Mouse (Mus musculus): ENCODE measurements around the gene Whrn. TPM values are rescaled to one million over a fixed set of nuclear protein-coding genes. Genes with fewer than 3 reads are reported as not detected.

Gene Whrn
- polyA plus RNA-seq, 1 experiment from 2014 or later, result 4.2 TPM

DNA sequence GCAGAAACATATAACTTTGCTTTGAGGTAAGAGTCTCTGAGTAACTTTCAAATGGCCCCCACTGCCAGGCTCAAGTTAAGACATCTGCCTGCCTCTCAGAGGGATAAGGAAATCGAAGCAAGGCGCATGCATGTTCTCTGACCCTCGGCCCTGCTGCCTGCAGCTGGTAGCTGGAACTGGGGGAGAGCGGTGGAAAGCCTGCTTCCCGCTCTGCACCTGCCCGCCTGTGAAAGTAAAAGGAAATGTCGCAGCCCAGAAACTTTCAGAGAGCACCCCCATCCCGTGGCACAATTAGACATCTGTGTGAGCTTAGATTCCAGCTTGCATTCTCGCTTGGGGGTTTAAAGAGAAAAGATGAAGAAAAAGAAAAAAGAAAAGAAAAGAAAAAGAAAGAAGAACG is 6.1 kb downstream of the Whrn start:
- Histone ChIP-seq H3K27ac (replicated peaks) (no peak overlapping the region), H3K9me3 (no peaks in the 10 kb centered on the region), H3K27me3 (replicated peaks; ENCODE audit: low read depth, poor library complexity, severe bottlenecking) (peaks cover 24% of the 10 kb centered on the region), H3K36me3 (replicated peaks) (0 out of 2 replicates have a peak, but pooled peaks cover 7% of the 10 kb centered on the region), H3K4me3 (no peak overlapping the region), H3K4me1 (peaks cover 38% of the 10 kb centered on the region)
- 78% methylated on average over 10 of the region's 10 CpGs for WGBS
- DNase-seq (ENCODE audit: low spot score), result no peak

DNA sequence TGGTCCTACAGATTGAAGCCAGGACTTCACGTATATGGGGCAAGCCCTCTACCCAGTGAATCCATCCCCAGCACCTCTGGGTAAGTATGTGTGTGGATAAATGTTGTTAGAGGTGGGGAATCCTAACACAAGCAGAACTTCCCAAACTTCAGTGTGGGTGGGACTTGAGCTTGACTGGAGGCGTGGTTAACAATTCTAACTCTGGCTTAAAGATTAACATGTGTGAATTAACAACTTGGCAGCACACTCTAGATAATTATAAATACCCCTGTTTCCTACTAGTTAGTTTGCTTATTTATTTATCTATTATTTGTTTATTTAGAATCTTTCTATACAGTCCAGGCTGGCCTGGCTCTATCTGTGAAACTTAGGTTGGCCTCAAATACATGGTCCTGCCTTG is 7.9 kb downstream of the Whrn start:
- Histone ChIP-seq H3K27ac (replicated peaks) (no peak overlapping the region), H3K27me3 (replicated peaks; ENCODE audit: low read depth, poor library complexity, severe bottlenecking) (peaks cover 8% of the 10 kb centered on the region; the same call in 1 of the 2 replicates), H3K4me3 (no peak overlapping the region), H3K36me3 (replicated peaks) (0 out of 2 replicates have a peak, but pooled peaks cover 7% of the 10 kb centered on the region), H3K9me3 (no peaks in the 10 kb centered on the region), H3K4me1 (peaks cover 31% of the 10 kb centered on the region)
- no peak for DNase-seq (ENCODE audit: low spot score)
- 92% methylated on average over 2 of the region's 2 CpGs for WGBS

DNA sequence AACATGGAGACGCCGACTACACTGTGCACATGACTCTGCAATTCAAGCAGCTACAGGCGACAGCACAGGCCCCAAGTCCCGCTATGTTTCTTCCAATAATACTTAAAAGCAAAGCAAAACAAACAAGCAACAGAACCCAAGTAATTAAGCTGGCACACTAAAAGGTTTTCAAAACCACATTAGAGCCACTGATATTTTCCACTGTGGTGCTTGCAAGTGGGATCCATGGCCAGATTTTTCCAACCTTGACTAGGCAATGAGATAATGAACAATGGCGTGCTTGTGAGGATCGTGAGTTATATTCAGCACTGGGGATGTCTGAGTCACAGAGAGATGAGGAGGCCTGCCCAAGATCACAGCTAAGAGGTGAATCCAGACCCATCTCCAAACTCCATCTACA is 8.5 kb downstream of the Whrn start:
- 0 out of 2 replicates have a peak, but pooled peaks cover 1% of the 10 kb centered on the region for H3K27me3 ChIP-seq (replicated peaks; ENCODE audit: low read depth, poor library complexity, severe bottlenecking)
- WGBS, result 87% methylated on average over 6 of the region's 6 CpGs
- no peak overlapping the region for H3K4me3 ChIP-seq
- no peaks in the 10 kb centered on the region for H3K9me3 ChIP-seq
- H3K4me1 ChIP-seq, result peaks cover 31% of the 10 kb centered on the region
- DNase-seq (ENCODE audit: low spot score), result no peak
- 0 out of 2 replicates have a peak, but pooled peaks cover 7% of the 10 kb centered on the region for H3K36me3 ChIP-seq (replicated peaks)
- H3K27ac ChIP-seq (replicated peaks), result no peak overlapping the region

DNA sequence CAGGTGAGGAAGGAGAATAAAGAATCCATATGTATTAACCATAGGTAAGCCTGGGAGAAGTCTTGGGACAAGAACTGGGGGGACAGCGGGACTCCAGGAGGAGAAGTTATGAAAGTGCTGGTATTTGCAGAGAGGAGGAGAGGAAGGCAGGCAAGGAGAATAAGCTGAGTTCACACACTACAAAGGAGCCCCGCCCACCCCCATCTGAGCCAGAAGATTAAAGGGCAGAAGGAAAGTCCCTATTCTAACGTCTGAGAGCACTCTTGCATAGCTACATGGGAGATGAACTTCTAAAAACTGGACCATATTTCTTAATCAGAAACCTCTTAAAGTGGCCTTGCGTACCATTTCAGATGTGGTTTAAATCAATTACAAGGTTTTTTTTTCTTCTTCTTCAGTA is 9.3 kb downstream of the Whrn start:
- 0 out of 2 replicates have a peak, but pooled peaks cover 7% of the 10 kb centered on the region for H3K36me3 ChIP-seq (replicated peaks)
- no peaks in the 10 kb centered on the region for H3K27me3 ChIP-seq (replicated peaks; ENCODE audit: low read depth, poor library complexity, severe bottlenecking)
- 51% methylated on average over 4 of the region's 4 CpGs for WGBS
- no peak for DNase-seq (ENCODE audit: low spot score)
- no peaks in the 10 kb centered on the region for H3K9me3 ChIP-seq
- H3K4me3 ChIP-seq, result no peak overlapping the region
- H3K4me1 ChIP-seq, result peaks cover 31% of the 10 kb centered on the region
- H3K27ac ChIP-seq (replicated peaks), result no peak overlapping the region

DNA sequence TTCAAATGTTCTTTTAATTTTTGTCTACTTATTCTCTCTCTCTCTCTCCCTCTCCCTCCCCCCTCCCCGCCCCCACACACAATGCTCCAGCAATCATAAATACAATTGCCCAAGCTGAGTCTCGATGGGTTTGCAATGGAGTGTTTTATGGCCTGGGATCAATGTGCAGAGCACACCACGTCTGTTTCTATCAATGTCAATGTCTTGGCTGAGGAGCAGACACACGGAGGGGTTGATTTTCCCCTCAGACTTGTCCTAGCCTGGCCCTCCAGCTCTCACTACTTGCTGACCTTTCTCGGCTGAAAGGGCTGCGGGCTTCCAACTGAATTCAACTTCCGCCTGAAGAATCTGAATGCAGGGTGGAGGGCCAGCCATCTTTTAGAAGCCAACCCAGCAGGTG is 12.1 kb downstream of the Whrn start:
- 66% methylated on average over 7 of the region's 7 CpGs for WGBS
- Histone ChIP-seq H3K27ac (replicated peaks) (no peak overlapping the region), H3K9me3 (no peaks in the 10 kb centered on the region), H3K27me3 (replicated peaks; ENCODE audit: low read depth, poor library complexity, severe bottlenecking) (no peaks in the 10 kb centered on the region), H3K36me3 (replicated peaks) (no peaks in the 10 kb centered on the region), H3K4me3 (no peak overlapping the region), H3K4me1 (peaks cover 28% of the 10 kb centered on the region)
- DNase-seq (ENCODE audit: low spot score), result no peak

DNA sequence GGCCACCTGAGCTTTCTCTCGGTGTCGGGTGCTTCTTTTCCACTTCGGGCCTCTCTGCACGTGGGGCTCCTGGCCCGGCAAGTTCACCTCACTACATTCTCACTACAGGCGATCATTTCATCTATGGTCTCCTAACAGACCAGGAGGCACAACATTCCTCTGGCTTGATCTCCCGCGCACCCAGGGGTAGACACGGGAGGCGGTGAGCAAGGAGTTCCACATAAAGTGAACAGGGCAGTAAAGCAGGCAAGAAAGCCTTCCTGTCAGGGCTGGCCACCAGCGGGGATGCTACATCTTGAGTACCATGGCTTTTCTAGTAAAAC is 15.0 kb downstream of the Whrn start:
- no peak for DNase-seq (ENCODE audit: low spot score)
- Histone ChIP-seq H3K4me3 (no peak overlapping the region), H3K27ac (replicated peaks) (peak overlapping the region; percentile 76), H3K36me3 (replicated peaks) (no peaks in the 10 kb centered on the region), H3K27me3 (replicated peaks; ENCODE audit: low read depth, poor library complexity, severe bottlenecking) (no peaks in the 10 kb centered on the region), H3K4me1 (peaks cover 32% of the 10 kb centered on the region), H3K9me3 (no peaks in the 10 kb centered on the region)
- WGBS, result 51% methylated on average over 11 of the region's 11 CpGs

DNA sequence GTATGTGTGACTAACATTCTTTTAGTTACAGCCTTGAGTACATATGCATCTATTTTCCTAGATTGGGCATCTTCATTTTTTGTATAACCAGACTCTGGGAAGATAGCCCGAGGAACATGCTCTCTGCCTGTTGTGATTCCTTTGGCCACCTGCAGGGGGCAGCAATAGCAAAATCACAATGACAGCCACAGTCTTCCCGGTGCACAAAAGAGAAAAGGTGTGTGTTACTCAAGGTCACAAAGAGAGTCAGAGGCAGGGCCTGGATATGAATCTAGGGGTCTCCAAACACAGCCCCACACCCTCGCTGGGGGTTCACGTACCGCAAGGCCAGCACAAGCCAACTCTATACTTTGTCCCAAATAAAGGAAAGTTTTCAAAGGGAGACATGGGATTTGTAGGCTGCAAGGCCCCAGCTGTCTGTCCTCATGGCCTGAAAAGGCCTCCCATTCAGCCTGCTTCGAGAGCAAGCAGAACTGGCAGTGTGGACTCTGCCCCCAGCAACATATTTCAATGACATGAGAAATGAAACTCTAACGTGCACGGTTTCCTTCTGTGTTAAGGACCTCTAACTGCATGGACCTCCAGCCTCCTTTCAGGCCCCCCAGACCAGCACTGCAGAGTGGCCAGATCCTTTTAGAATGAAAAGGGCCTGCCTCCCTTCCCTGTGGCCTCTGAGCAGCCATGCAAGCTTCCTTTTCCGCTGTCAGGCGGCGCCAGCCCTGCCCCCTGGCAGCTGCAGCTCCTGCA is 15.5 kb downstream of the Whrn start:
- no peaks in the 10 kb centered on the region for H3K36me3 ChIP-seq (replicated peaks)
- peak; percentile 69 for DNase-seq (ENCODE audit: low spot score)
- no peak overlapping the region for H3K4me3 ChIP-seq
- no peaks in the 10 kb centered on the region for H3K9me3 ChIP-seq
- WGBS, result 39% methylated on average over 11 of the region's 11 CpGs
- H3K4me1 ChIP-seq, result peaks cover 37% of the 10 kb centered on the region
- H3K27ac ChIP-seq (replicated peaks), result peak overlapping the region; percentile 76
- no peaks in the 10 kb centered on the region for H3K27me3 ChIP-seq (replicated peaks; ENCODE audit: low read depth, poor library complexity, severe bottlenecking)

DNA sequence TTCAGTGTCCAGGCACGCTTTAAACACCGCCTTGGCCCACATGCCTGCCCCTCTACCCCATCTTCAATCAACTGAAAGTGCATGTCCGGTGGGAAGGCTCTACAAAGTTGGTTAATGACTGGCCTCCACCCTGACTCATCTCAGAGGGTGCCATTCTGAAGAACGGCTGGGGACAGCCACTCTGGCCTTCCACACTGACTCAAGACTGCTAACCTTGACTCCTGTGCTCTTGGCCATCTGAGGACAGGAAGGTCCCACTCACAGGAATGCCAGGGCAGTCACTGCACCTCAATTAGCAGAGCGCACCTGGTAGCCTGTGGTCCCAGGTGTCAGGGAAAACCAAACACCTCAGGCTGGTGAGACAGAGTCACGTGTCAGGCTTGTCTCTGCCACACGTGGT is 17.8 kb downstream of the Whrn start:
- Histone ChIP-seq H3K4me1 (peaks cover 44% of the 10 kb centered on the region), H3K27ac (replicated peaks) (no peak overlapping the region), H3K36me3 (replicated peaks) (no peaks in the 10 kb centered on the region), H3K27me3 (replicated peaks; ENCODE audit: low read depth, poor library complexity, severe bottlenecking) (no peaks in the 10 kb centered on the region), H3K9me3 (no peaks in the 10 kb centered on the region), H3K4me3 (no peak overlapping the region)
- DNase-seq (ENCODE audit: low spot score), result no peak
- WGBS, result 85% methylated on average over 7 of the region's 7 CpGs

DNA sequence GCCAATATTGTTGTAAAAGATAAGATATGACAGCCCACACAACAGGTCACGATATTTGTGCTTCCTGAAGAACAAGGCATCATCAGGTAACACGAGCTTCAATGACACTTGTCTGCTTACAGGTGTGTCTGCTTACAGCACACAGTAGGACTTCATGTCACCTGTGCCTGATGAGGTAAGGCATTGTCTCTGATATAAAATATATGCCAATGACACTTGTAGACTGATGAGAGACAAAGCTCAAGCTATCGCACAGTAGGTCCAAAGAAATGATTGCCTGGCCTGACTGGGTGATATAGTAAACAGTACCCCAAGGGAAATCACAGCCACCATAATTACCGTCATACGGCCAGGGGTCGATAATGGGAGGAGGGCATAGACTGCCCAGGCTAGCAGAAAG is 18.9 kb downstream of the Whrn start:
- no peak for DNase-seq (ENCODE audit: low spot score)
- Histone ChIP-seq H3K9me3 (no peaks in the 10 kb centered on the region), H3K36me3 (replicated peaks) (peaks cover 9% of the 10 kb centered on the region), H3K27me3 (replicated peaks; ENCODE audit: low read depth, poor library complexity, severe bottlenecking) (no peaks in the 10 kb centered on the region), H3K4me1 (peaks cover 38% of the 10 kb centered on the region), H3K4me3 (no peak overlapping the region), H3K27ac (replicated peaks) (no peak overlapping the region)
- WGBS, result 93% methylated on average over 6 of the region's 6 CpGs

DNA sequence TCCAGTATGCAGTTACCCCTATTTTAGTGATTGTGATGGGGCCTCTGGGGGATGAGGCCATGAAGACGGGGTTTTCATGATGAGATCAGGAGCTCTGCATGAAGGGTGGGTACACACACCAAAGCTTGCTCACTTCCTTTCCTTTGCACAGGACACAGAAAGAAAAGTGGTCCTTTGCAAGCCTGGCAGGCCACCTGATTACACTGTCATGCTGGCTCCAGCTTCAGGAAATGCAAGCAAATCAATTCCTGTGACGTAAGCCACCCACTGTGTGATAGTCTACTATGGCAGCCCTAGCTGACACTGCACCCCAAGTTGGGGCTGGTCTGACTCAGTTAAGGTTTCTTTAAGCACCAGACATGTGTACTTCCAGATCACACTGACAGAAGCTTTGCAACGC is 20.6 kb downstream of the Whrn start:
- Histone ChIP-seq H3K4me3 (no peak overlapping the region), H3K27ac (replicated peaks) (no peak overlapping the region; the same call in 1 of the 2 replicates), H3K9me3 (no peaks in the 10 kb centered on the region), H3K36me3 (replicated peaks) (peaks cover 20% of the 10 kb centered on the region), H3K4me1 (peaks cover 30% of the 10 kb centered on the region), H3K27me3 (replicated peaks; ENCODE audit: low read depth, poor library complexity, severe bottlenecking) (no peaks in the 10 kb centered on the region)
- no peak for DNase-seq (ENCODE audit: low spot score)
- WGBS, result 81% methylated on average over 3 of the region's 3 CpGs

DNA sequence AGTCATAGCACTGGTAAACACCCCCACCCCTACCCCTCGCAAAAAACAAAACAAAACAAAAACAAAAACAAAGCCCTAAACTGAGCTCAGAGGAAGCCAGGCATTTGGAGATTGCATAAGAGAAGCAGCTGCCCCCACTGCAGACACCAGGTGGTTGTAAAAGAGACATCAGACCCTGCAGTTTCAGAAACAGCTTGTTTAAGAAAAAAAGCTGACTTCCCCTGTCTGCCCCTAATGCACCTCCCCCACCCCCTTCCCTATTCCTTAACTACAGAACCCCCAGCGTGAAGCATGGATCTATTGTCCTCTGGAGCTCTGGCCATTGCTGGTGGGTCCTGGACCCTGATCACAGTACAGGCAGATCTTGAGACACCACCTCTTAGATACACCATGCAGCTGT is 21.4 kb downstream of the Whrn start:
- no peaks in the 10 kb centered on the region for H3K27me3 ChIP-seq (replicated peaks; ENCODE audit: low read depth, poor library complexity, severe bottlenecking)
- H3K9me3 ChIP-seq, result no peaks in the 10 kb centered on the region
- peaks cover 28% of the 10 kb centered on the region for H3K4me1 ChIP-seq
- no peak overlapping the region for H3K27ac ChIP-seq (replicated peaks)
- WGBS, result 19% methylated on average over 2 of the region's 2 CpGs
- H3K36me3 ChIP-seq (replicated peaks), result peaks cover 28% of the 10 kb centered on the region
- no peak for DNase-seq (ENCODE audit: low spot score)
- H3K4me3 ChIP-seq, result no peak overlapping the region

DNA sequence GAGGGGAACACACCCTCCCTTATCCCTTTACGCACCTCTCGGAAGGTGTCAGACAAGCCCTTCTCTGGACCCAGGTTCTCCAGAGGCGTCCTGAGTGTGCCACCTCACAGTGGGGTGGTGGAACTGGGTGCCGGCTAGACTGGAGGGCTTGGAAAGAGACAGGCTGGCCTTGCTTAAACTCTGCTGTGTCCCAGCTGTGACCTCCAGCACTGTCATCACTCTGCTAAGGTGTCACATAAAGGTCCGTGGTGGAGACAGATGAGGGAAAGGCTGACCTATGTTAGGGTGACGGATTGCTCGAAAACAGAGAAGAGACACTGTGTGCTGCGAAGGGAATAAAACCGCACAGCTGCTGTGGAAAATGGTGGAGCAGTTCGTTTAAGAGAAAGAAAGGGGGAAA is 28.5 kb downstream of the Whrn start:
- WGBS, result 77% methylated on average over 10 of the region's 10 CpGs
- Histone ChIP-seq H3K36me3 (replicated peaks) (peaks cover 32% of the 10 kb centered on the region), H3K4me1 (peaks cover 26% of the 10 kb centered on the region), H3K27ac (replicated peaks) (no peak overlapping the region), H3K4me3 (no peak overlapping the region), H3K9me3 (no peaks in the 10 kb centered on the region), H3K27me3 (replicated peaks; ENCODE audit: low read depth, poor library complexity, severe bottlenecking) (no peaks in the 10 kb centered on the region)
- DNase-seq (ENCODE audit: low spot score), result no peak

DNA sequence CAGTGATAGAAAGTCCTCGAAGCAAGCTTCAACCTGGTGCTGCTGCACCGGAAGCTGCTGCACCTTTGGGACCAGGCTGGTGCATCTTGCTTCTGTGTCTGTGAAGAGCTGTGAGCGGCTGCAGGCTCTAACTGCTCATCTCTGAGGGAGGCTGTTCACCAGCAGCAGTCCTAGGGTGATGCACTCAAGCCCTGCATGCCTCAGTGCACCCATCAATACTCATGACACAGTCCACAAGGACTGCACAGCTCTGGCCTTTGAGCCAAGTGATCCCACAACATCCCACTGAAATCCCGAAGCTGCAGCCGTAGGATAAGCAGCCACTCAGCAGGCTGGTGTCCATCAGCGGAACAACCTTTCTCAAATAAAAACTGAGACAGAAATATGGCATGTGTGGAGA is 29.6 kb downstream of the Whrn start:
- H3K36me3 ChIP-seq (replicated peaks), result peaks cover 23% of the 10 kb centered on the region
- H3K27ac ChIP-seq (replicated peaks), result no peak overlapping the region
- WGBS, result 81% methylated on average over 6 of the region's 6 CpGs

More for the DNA sequence above, 29.6 kb downstream of the Whrn start:
- H3K4me3 ChIP-seq, result no peak overlapping the region
- no peaks in the 10 kb centered on the region for H3K27me3 ChIP-seq (replicated peaks; ENCODE audit: low read depth, poor library complexity, severe bottlenecking)
- no peaks in the 10 kb centered on the region for H3K9me3 ChIP-seq
- H3K4me1 ChIP-seq, result peaks cover 37% of the 10 kb centered on the region
- no peak for DNase-seq (ENCODE audit: low spot score)

Data from embryonic facial prominence, embryonic 10.5 days (tissue).